Mouse (Mus musculus) intestine, embryonic 15.5 days (tissue): ENCODE data around the gene Ctf1. TPM values are rescaled to one million over a fixed set of nuclear protein-coding genes. Genes with fewer than 3 reads are reported as not detected.
"Not testable (repeated sequence)": the region's sequence is repeated elsewhere in the genome, so short reads cannot be mapped to it uniquely, and the experiment has no call there.

Experiments
- ATAC-seq: fragments of 200-750 bp; cut with Nextera tagmentation; 2 replicates; pipeline ENCODE4 v1.8.0; 2017; ENCODE audit warnings: moderate TSS enrichment, moderate library complexity
- H3K27ac ChIP-seq: fragments of 300-500 bp; sonication (generic); 2 replicates; pipeline ENCODE4 v1.5.1; 2015; ENCODE audit warnings: mild to moderate bottlenecking, inconsistent platforms
- H3K27me3 ChIP-seq: fragments of 300-500 bp; sonication (generic); replicated peaks from 2 replicates; pipeline ENCODE4 v1.6.1; 2015; ENCODE audit warnings: inconsistent platforms
- H3K36me3 ChIP-seq: fragments of 300-500 bp; sonication (generic); 2 replicates; pipeline ENCODE4 v1.6.1; 2015; ENCODE audit warnings: inconsistent platforms
- H3K4me1 ChIP-seq: fragments of 300-500 bp; sonication (generic); replicated peaks from 2 replicates; pipeline ENCODE4 v1.6.1; 2015; ENCODE audit warnings: inconsistent platforms
- H3K4me2 ChIP-seq: fragments of 300-500 bp; sonication (generic); replicated peaks from 2 replicates; pipeline ENCODE4 v1.6.1; 2015; ENCODE audit warnings: mild to moderate bottlenecking, inconsistent platforms
- H3K4me3 ChIP-seq: fragments of 300-500 bp; sonication (generic); replicated peaks from 2 replicates; pipeline ENCODE4 v1.5.1; 2015; ENCODE audit warnings: inconsistent platforms
- H3K9ac ChIP-seq: fragments of 300-500 bp; sonication (generic); 2 replicates; pipeline ENCODE4 v1.6.1; 2015; ENCODE audit warnings: inconsistent platforms
- H3K9me3 ChIP-seq: fragments of 300-500 bp; sonication (generic); 2 replicates; pipeline ENCODE4 v1.6.1; 2016; ENCODE audit warnings: inconsistent platforms
- WGBS: fragments of 180-500 bp; shearing (Covaris S2); methylation state at CpG from one replicate; pipeline ENCODE4 v1.1.7; 2015; 5-methylcytosine and 5-hydroxymethylcytosine counted together
- polyA plus RNA-seq: library from polyadenylated mRNA; unstranded; fragments of >200 nt; fragmentation: Nextera tagmentation; extraction: Ambion mirVana; gene quantifications from 2 replicates; pipeline ENCODE4 v1.2.1, GENCODE M21; 2015

Gene Ctf1
- polyA plus RNA-seq, 1 experiment from 2014 or later = 9.4 TPM

DNA sequence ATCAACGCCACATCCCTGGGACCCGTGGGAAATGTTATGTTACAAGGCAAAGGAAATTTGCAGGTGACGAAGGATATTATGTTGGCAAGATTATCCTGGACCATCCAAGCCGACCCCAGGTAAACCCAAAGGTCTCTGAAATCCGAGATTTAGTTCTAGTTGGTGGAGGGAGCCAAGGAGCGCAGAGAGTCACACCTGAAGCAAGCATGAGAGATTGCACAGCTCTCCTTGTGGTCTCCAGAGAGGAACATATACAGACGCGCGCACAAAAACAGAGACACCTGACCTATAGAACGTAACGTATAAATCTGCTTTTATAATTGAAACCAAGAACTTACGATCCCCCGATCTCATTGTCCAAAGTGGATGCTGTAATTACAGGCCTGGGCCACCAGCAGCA lies 32.0 kb upstream of the Ctf1 start:
- H3K9ac ChIP-seq = no peak overlapping the region
- no peaks in the 10 kb centered on the region for H3K36me3 ChIP-seq
- no peak overlapping the region for H3K4me2 ChIP-seq
- no peaks in the 10 kb centered on the region for H3K9me3 ChIP-seq
- no peak for ATAC-seq
- H3K27ac ChIP-seq = no peak overlapping the region
- no peak overlapping the region for H3K4me3 ChIP-seq
- H3K27me3 ChIP-seq = no peaks in the 10 kb centered on the region
- 89% methylated on average over 13 of the region's 13 CpGs for WGBS
- peaks cover 8% of the 10 kb centered on the region for H3K4me1 ChIP-seq

DNA sequence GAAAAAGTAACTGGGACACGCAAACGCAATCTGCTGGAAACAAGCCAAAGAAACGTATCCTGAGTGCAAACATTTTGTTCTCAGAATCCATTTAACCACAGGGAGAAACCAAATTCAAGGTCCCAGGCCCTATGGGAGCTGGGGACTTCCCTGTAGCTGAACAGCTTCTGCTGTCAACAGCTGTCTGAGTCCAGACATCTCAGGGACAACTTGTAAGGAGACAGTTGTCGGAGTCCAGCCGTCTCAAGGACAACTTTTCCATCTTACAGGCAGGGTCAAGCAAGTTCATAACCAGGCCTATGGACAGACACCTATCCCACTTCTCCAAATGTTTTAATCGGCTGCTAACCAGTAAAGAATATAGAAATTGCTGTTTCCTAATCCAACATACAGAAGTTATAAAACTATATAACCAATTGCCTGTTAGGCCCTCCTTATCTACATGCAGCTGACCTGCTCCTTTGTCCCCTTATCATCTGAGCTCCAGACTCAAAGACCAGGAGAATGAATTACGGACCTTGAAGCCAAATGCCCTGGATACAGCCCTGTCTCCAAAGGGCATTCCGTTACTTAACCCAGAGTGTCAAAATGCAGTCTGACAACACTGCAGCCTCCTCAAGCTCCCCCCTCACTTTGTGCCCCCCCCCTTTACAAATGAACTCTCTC lies 30.5 kb upstream of the Ctf1 start:
- H3K9me3 ChIP-seq = no peaks in the 10 kb centered on the region
- H3K4me1 ChIP-seq = peaks cover 12% of the 10 kb centered on the region
- H3K4me2 ChIP-seq = no peak overlapping the region
- WGBS = 61% methylated on average over 8 of the region's 8 CpGs
- no peaks in the 10 kb centered on the region for H3K27me3 ChIP-seq
- no peaks in the 10 kb centered on the region for H3K36me3 ChIP-seq
- H3K27ac ChIP-seq = no peak overlapping the region
- H3K4me3 ChIP-seq = no peak overlapping the region
- ATAC-seq = no peak
- no peak overlapping the region for H3K9ac ChIP-seq

DNA sequence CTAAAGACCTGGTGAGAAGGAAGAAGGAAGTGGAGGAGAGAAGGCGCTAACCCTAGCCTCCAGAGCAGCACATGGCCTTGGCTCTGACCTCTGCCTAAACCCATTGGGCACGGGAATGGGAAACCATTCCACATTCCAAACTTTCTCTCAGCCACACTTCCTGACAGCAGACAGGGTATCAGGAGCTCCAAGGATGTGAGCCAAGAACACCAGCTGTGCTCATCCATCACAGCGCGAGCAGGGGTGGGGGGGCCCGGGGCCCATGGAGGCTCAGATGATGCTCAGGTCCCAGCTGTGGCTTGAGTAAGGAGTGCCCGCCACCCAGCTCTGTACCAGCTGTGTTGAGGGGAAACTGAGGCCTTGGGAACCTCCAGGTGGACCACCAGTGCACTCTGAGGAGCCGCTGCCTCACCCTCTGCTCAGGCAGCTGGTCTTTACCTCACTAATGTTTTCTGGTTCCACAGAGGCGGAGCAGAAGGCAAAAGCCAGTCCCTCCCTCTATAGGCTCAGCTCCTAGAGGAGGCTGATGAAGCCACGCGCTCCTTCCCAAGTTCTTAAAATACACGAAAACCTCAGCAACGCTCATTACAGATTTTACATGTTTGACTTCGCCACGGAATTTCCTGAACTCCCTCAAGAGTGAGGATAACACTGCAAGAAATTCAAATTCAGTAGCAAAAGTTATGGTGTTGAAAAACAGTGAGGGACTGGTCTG lies 27.1 kb upstream of the Ctf1 start:
- Histone ChIP-seq H3K4me1 (peaks cover 12% of the 10 kb centered on the region), H3K9me3 (no peaks in the 10 kb centered on the region), H3K36me3 (no peaks in the 10 kb centered on the region), H3K9ac (no peak overlapping the region), H3K27ac (peak overlapping the region; percentile 56; the same call in 1 of the 2 replicates), H3K4me2 (no peak overlapping the region), H3K4me3 (no peak overlapping the region), H3K27me3 (no peaks in the 10 kb centered on the region)
- 58% methylated on average over 14 of the region's 14 CpGs for WGBS
- 0 out of 2 replicates have a peak, but pooled peaks have one; percentile 34 for ATAC-seq

DNA sequence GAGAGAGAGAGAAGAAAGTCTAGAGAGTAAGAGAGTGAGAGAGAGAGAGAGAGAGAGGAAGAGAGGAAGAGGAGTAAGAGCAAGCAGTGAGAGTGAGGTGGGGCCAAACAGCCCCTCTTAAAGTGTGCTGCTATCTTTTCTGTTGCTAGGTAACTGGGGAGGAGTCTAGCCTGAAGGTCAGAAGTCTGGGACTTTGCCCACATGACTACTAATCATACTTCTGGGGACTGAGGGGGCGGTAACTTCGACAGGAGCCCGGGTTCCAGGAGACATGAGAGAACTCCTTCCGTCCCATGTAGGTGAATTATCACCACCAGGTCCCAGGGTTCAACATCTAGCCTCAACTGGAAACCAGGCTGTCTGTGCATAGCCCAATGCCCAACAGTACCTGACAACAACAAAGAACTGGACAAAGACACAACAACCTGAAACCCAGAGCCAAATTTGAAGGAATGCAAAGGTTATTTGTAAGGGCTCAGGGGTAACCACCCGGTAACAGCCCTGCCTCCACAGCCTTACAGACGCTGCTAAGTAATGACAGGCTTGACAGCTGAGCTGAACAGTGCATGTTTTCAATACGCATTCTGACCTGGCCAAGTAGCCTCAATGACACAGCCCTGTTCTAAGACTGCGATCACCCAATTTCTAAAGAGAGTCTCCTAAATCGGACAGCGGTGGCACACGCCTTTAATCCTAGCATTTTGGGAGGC lies 25.6 kb upstream of the Ctf1 start:
- peaks cover 22% of the 10 kb centered on the region for H3K4me1 ChIP-seq
- peak; percentile 63 for ATAC-seq
- no peak overlapping the region for H3K4me3 ChIP-seq
- no peaks in the 10 kb centered on the region for H3K36me3 ChIP-seq
- 67% methylated on average over 11 of the region's 11 CpGs for WGBS
- no peaks in the 10 kb centered on the region for H3K27me3 ChIP-seq
- H3K9ac ChIP-seq = no peak overlapping the region
- H3K27ac ChIP-seq = no peak overlapping the region
- no peaks in the 10 kb centered on the region for H3K9me3 ChIP-seq
- 0 out of 2 replicates have a peak overlapping the region, but pooled peaks have one; percentile 1 for H3K4me2 ChIP-seq

DNA sequence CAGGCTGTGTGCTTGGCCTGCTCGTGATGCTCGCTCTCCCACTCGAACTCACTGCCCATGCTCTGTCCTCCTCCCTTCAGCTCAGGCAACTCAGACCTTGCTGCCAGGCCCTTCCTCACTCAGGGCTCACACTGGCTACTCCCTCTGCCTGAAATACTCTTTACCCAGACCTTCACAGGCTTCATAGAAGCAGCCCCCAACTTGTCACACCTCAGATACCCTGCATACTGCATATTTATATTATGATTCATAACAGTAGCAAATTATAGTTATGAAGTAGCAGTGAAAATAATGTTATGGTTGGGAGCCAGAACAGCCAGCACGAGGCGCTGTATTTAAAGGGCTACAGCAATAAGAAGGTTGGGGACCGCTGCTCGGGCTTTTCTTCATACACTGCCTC lies 23.6 kb upstream of the Ctf1 start:
- no peaks in the 10 kb centered on the region for H3K36me3 ChIP-seq
- H3K4me2 ChIP-seq = no peak overlapping the region
- no peak for ATAC-seq
- no peak overlapping the region for H3K9ac ChIP-seq
- H3K27me3 ChIP-seq = no peaks in the 10 kb centered on the region
- peaks cover 22% of the 10 kb centered on the region for H3K4me1 ChIP-seq
- no peak overlapping the region for H3K27ac ChIP-seq
- no peaks in the 10 kb centered on the region for H3K9me3 ChIP-seq
- no peak overlapping the region for H3K4me3 ChIP-seq
- 82% methylated on average over 7 of the region's 7 CpGs for WGBS

DNA sequence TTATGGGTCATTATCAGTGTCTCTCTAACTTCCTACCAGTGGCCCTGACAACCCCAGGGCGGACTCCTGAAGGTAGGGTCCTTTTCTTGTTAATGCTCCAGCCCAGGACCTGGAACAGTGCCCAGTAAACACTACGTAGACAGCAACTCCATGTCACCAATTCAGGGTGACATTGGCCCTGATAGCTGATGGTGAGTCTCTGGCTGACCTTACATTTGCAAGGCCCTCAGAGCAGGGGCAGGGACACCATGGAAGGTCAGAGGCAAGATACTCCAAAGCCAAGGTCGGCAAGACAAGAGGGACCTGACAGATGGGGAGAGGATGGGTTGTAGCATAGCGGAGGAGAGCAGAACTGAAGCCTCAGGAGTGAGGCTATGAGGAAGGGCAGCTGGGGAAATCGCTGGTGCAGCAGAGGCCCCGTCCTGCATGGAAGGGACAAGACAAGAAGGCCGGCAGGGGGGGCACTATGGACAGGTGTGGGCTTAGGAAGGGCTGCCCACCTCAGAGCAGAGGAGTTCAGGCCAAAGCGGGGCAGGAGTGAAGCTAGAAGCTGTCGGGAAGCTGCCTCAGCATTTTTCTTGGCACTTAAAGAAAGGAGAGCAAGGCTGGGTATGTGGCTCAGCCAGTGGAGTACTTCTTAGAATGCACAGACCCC lies 22.8 kb upstream of the Ctf1 start:
- no peak for ATAC-seq
- Histone ChIP-seq H3K9me3 (no peaks in the 10 kb centered on the region), H3K9ac (no peak overlapping the region), H3K36me3 (no peaks in the 10 kb centered on the region), H3K4me3 (no peak overlapping the region), H3K27ac (no peak overlapping the region), H3K27me3 (no peaks in the 10 kb centered on the region), H3K4me2 (no peak overlapping the region), H3K4me1 (peaks cover 22% of the 10 kb centered on the region)
- WGBS = 75% methylated on average over 9 of the region's 9 CpGs

DNA sequence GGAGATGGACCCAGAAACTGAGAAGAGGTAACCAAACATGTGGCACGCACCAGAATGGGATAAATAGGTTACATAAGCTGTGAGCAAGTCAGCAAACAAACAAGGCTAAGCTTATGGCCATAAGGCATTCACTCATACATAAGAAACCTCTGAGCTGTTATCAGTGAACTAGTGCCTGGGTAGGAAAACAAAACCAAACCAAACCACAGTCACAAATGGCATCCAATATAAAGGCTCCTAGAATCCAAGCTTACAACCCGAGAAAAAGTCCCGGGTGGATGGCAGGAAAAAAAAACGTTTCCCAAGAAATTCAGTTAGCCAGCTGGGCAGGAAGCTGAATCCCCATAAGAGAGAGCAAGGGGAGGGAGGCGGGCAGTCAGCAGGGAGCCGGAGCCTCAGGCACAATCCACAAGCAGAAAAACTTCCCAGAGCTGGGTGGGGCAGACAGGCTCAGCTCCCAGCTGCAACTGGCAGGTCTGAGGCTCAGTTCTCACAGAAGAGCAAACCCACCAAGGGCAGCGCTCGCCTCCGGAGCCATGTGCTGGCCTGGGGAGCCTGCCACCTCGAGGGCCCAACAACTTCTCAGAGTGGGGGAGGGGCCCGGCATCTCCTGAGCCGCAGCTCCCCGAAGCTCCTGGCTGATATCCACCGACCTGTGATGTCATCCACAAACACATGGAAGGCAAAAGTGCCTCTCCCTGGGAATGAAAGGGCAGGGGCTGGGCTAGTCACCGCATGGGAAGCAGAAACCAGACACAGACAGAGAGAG lies 21.1 kb upstream of the Ctf1 start:
- no peaks in the 10 kb centered on the region for H3K9me3 ChIP-seq
- H3K27me3 ChIP-seq = no peaks in the 10 kb centered on the region
- ATAC-seq = peak; percentile 92
- peak overlapping the region; percentile 38 for H3K4me3 ChIP-seq
- H3K4me2 ChIP-seq = peak overlapping the region; percentile 85
- peaks cover 10% of the 10 kb centered on the region for H3K4me1 ChIP-seq
- peak overlapping the region; percentile 42 for H3K9ac ChIP-seq
- WGBS = 7% methylated on average over 15 of the region's 15 CpGs
- H3K36me3 ChIP-seq = no peaks in the 10 kb centered on the region
- H3K27ac ChIP-seq = peak overlapping the region; percentile 95

DNA sequence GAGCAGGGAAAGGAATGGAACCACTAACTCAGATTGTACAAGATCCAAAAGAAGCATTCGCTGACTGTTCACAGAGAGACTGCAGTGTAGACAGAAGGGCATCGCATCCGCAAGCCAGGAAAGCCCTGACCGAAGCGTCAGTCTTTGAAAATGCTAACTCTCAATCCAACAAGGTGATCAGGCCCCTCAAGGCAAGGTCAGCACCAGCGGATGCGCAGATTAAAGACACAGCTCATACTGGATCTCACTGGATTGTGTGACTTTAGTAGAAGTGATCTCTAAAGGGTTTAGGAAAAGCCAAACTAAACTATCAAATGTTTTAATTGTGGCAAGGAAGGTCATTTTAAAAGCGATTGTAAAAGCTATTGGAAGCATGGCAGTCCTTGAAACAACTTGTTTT lies 19.2 kb upstream of the Ctf1 start:
- H3K9ac ChIP-seq = no peak overlapping the region
- 93% methylated on average over 8 of the region's 8 CpGs for WGBS
- no peak for ATAC-seq
- no peak overlapping the region for H3K4me2 ChIP-seq
- peaks cover 10% of the 10 kb centered on the region for H3K4me1 ChIP-seq
- H3K36me3 ChIP-seq = no peaks in the 10 kb centered on the region
- no peak overlapping the region for H3K4me3 ChIP-seq
- H3K27me3 ChIP-seq = no peaks in the 10 kb centered on the region
- no peaks in the 10 kb centered on the region for H3K9me3 ChIP-seq
- no peak overlapping the region for H3K27ac ChIP-seq

DNA sequence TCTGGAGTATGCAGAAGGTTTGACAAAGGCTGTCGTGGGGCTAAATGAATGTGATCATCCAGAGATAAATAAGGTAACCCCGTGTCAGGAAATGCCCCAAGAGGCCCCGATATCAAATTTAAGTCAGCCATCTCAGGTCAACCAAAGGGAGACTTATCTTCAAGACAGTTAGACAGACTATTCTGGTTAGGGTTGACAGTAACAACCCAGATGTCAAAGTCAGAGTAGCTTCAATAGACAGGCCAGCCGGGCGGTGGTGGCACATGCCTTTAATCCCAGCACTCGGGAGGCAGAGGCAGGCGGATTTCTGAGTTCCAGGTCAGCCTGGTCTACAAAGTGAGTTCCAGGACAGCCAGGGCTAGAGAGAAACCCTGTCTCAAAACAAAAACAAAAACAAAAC lies 18.8 kb upstream of the Ctf1 start:
- not testable (repeated sequence) for H3K9ac ChIP-seq, ATAC-seq, H3K36me3 ChIP-seq, H3K4me2 ChIP-seq, H3K27ac ChIP-seq, H3K4me1 ChIP-seq, H3K4me3 ChIP-seq, H3K27me3 ChIP-seq, H3K9me3 ChIP-seq
- 91% methylated on average over 7 of the region's 7 CpGs for WGBS

DNA sequence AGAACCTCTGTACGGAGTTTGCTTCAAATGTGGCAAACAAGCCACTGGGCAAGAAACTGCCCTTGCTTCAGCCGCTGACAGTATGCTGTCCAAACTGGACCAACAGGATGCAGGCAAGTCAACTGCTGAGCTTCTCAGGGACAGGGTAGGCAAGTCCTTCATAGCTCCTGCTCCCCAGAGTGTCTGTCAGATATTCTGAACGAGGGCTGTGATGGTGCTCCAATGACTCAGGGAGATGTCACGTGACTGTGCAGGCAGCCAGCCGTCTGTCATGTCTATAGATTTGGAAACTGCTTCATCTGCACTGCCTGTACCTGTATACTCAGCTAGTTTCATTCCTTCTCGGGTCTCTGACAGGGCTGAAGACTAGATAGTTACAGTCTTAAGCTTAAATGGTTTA lies 13.6 kb upstream of the Ctf1 start:
- H3K27ac ChIP-seq = no peak overlapping the region
- no peaks in the 10 kb centered on the region for H3K4me1 ChIP-seq
- H3K4me3 ChIP-seq = no peak overlapping the region
- ATAC-seq = no peak
- 0 out of 2 replicates have a peak, but pooled peaks cover 10% of the 10 kb centered on the region for H3K36me3 ChIP-seq
- WGBS = 82% methylated on average over 6 of the region's 6 CpGs
- no peak overlapping the region for H3K9ac ChIP-seq
- H3K27me3 ChIP-seq = no peaks in the 10 kb centered on the region
- no peaks in the 10 kb centered on the region for H3K9me3 ChIP-seq
- no peak overlapping the region for H3K4me2 ChIP-seq

DNA sequence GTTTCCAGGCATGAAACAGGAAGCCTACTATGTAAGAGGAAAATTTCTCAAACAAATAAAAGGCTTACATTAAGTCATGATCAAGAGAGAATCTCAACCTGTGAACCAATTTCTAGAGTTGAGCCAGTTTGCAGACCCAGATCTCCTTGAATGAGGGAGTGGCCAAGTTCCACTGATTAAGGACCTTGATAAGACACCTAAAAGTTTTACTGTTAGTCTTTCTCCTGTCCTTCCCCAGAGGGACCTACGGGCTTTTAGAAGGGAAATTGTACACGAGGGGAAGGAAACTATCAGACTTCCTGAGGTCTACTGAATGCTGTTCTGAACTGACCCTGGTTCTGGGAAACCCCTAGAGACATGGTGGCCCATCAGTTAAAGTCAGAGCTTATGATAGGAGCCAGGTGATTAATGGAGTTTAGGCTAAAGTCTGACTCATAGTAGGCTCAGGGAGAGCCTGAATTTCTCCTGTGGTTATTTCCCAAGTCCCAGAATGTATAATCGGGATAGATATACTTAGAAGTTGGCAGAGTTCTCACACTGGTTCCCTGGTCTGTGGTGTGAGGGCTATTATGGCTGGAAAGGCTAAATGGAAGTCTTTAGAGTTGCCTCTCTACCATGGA lies 11.7 kb upstream of the Ctf1 start:
- no peak for ATAC-seq
- no peak overlapping the region for H3K27ac ChIP-seq
- no peak overlapping the region for H3K4me3 ChIP-seq
- no peaks in the 10 kb centered on the region for H3K27me3 ChIP-seq
- no peak overlapping the region for H3K9ac ChIP-seq
- no peak overlapping the region for H3K4me2 ChIP-seq
- no peaks in the 10 kb centered on the region for H3K9me3 ChIP-seq
- 74% methylated on average over 3 of the region's 3 CpGs for WGBS
- H3K36me3 ChIP-seq = peaks cover 12% of the 10 kb centered on the region; the same call in 1 of the 2 replicates
- H3K4me1 ChIP-seq = no peaks in the 10 kb centered on the region
